Mouse (Mus musculus) embryo, embryonic 10 days (tissue): ENCODE measurements around the gene Il12rb1.
A peak's percentile ranks its signal among the peaks of the same experiment; 100 is the strongest.
"Not testable (repeated sequence)": the region's sequence is repeated elsewhere in the genome, so short reads cannot be mapped to it uniquely, and the experiment has no call there.

Experiments
- DNase-seq: peaks from one replicate; pipeline ENCODE4 v3.0.0-alpha.2; 2015; ENCODE audit warnings: low spot score

Il12rb1 gene

GRCm38 (mm10) chr8:70801156-70801555, 7.1 kb upstream of the Il12rb1 start:
- DNase-seq = no peak

- DNase-seq = no peak
Measured at GRCm38 (mm10) chr8:70801830-70802229, 6.4 kb upstream of the Il12rb1 start.

GRCm38 (mm10) chr8:70802786-70803510, 5.3 kb upstream of the Il12rb1 start:
- no peak for DNase-seq

DNA sequence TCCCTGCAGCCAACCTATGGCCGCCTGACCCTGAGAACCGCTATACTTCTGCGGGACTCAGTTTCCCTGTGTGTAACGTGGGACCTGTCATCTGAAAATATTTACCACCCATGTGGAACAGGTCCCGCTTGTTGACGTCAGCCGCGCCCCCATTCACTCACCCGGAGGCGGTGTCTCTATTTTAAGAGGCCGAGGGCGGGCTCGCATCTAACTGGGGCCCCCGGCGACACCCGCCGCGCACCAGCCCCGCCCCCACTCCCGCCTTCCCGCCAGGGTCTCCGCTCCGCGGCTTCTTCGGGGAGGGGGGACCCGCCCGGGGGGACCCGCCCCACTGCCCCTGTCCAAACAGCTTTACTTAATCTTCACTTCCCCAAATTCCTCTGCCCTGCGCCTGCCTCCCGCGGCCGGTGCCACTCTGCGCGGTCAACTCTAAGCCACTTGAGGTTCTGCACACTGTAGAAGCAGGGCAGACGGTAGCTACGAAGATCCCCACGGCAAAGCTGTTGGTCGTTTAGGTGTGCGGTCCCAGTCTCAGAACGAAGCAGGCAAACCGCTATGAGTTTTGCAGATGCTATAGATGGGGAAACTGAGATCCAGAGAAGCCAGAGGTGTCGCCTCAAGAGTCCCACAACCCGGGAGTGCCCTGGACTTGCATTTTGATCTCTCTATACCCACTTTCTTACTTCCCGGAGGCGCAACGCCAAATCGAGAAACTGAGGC, 4.3 kb upstream of the Il12rb1 start:
- DNase-seq = no peak

- DNase-seq = peak; percentile 91
Measured at GRCm38 (mm10) chr8:70804481-70805206, 3.6 kb upstream of the Il12rb1 start, which contains the start of gene Mast3. Mast3 (minus strand) TSS chr8:70805054.

- no peak for DNase-seq
Measured at GRCm38 (mm10) chr8:70806541-70806940, 1.7 kb upstream of the Il12rb1 start.

- DNase-seq = no peak
Measured at GRCm38 (mm10) chr8:70807304-70807703, 945 bp upstream of the Il12rb1 start.

GRCm38 (mm10) chr8:70808955-70809701, 879 bp downstream of the Il12rb1 start:
- DNase-seq = no peak

GRCm38 (mm10) chr8:70810962-70811680, 2.9 kb downstream of the Il12rb1 start:
- no peak for DNase-seq

DNA sequence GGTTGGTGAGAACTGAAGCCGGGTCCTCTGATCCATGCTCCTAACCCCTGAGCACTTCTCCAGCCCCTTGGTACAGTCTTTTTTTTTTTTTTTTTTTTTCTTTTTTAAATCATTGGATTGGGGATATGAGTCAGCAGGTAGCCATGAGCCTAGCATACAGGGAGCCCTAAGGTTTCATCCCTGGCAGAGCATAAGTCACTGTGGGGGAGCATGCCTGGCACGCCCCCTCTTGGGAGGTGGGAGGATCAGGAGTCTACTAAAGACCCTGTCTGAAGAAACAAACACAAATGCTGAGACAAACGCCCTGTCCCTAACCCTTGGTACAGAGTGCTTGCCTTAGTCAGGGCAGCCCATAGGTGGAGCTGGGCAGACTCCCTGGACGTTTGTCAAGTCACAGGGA, 3.8 kb downstream of the Il12rb1 start:
- no peak for DNase-seq

DNA sequence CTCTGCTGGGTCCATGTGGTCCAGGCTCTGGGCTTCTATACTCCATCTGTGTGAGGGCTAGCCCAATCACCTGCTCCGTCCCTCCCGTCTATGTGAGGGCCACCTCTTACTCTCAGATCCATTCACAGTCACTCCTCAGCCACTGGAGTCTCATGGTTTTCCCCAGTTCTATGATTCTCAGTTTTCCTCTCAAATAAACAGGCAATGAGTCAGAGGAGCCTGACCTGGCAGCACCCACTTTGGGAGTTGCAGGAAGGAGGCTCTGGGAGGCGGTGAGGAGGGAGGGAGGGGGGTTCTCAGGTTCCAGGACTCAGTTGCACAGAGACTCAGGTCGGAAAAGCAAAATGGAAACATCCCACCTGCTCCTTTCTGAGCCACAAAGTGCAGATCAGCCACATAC, 4.6 kb downstream of the Il12rb1 start:
- no peak for DNase-seq

DNA sequence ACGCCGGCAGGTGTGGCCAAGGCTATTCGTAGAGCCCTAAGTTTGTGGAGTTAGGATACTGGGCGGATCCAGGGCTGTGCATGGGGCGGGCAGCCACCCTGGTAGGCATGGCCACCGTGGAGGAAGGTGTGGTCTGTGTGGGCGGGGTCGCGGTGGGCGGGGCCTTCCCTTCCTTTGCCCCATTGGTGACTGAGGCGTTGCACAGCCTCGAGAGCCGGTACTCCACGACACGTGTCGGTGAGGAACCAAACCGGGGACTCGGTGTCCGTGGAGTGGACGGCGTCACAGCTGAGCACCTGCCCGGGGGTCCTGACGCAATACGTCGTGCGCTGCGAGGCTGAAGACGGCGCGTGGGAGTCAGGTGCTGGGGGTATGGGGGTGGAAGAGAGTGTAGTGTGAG, 8.4 kb downstream of the Il12rb1 start:
- peak; percentile 48 for DNase-seq

DNA sequence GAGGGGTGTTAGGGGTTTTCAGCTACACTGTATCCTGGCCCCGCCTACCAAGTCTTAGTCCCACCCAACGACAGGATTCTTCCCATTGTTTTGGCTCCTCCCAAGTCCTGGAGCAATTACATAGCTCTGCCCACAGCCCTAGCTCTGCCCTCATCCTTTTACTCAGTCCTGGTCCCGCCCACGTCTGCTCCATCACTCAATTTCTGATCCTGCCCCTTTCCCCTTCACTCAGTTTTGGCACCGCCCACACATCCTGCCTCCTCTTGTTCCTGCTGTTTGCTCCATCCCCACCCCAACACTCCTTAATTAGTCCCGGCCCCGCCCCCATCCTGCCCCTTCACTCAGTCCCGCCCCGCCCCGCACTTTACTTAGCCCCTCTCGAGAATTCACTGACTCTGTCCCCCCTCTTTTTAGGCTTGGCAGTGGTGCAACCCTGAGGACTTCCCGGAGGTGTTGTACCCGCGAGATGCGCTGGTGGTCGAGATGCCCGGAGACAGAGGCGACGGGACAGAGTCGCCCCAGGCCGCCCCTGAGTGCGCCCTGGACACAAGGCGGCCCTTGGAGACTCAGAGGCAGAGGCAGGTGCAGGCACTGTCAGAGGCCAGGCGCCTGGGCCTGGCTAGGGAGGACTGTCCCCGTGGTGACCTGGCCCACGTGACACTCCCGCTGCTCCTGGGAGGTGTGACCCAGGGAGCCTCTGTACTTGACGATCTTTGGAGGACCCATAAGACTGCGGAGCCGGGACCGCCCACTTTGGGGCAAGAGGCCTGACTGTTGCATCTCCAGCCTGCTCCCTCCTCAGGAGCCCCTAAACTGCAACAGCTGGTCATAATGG, 12.1 kb downstream of the Il12rb1 start:
- peak; percentile 91 for DNase-seq

GRCm38 (mm10) chr8:70821399-70821962, 13.2 kb downstream of the Il12rb1 start:
- DNase-seq = peak; percentile 94

DNA sequence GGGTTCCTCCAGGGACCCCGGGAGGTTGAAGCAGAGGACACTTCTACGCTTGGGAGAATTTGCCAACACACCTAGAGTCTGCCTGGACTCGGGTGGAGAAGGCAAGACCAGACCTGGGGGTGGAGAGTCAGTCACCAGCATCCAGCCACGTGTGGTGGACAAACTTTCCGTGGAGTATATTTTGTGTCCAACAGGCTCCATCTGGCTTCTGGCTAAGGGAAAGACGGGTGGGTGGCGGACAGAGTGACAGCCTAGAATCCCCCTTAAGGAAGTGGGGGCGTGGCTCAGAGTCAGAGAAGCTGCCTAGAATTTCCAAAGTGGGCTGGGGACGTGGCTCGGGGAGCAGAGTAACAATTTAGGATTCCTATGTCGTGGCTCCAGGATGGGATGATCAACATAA, 13.7 kb downstream of the Il12rb1 start:
- DNase-seq = no peak

GRCm38 (mm10) chr8:70822594-70822993, 14.3 kb downstream of the Il12rb1 start:
- DNase-seq = not testable (repeated sequence)

DNA sequence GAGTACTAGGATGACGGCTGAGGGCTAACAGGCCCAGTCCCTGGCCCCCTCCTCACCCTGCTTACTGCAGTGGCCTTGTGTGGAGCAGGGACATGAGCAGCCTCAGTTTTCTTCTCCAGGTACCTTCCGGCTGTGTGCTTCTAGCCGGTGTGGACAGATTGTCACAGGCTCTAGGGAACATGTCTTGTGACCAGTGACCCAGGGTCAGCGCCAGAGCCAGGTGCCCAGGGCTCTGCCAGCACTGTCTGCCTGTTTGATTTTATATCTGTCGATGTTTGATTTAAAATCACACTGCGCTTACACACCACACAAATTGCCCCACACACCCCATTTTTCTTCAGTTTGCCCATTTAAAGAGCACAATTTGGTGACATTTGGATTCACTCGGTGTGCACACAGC, 15.6 kb downstream of the Il12rb1 start:
- DNase-seq = no peak

DNA sequence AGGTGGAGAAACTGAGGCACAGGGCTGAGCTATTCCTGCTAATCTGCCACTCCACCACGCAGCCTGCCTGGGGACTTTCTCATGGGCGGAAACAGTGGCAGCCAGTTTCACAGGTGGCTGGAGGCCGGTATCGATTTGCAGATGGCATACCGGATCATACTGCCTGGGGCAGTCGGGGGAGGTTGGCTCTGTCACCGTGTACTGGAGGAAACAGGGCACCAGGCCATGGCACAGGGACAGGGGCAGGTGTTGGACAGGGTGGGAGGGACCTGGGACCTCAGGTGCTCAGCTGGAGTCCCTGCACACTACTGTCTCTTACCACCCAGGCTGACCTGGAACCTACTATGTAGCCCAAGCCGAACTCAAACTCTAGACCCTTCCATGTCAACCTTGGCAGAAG, 17.6 kb downstream of the Il12rb1 start:
- no peak for DNase-seq

GRCm38 (mm10) chr8:70827010-70827409, 18.8 kb downstream of the Il12rb1 start:
- DNase-seq = no peak

- DNase-seq = no peak
Measured at GRCm38 (mm10) chr8:70827796-70828195, 19.5 kb downstream of the Il12rb1 start.
